Mouse (Mus musculus): ENCODE data around the gene Mybpc2. TPM values are rescaled to one million over a fixed set of nuclear protein-coding genes. Genes with fewer than 3 reads are reported as not detected.

Mybpc2 gene
- polyA plus RNA-seq, 1 experiment from 2014 or later, result 0.13 TPM

DNA sequence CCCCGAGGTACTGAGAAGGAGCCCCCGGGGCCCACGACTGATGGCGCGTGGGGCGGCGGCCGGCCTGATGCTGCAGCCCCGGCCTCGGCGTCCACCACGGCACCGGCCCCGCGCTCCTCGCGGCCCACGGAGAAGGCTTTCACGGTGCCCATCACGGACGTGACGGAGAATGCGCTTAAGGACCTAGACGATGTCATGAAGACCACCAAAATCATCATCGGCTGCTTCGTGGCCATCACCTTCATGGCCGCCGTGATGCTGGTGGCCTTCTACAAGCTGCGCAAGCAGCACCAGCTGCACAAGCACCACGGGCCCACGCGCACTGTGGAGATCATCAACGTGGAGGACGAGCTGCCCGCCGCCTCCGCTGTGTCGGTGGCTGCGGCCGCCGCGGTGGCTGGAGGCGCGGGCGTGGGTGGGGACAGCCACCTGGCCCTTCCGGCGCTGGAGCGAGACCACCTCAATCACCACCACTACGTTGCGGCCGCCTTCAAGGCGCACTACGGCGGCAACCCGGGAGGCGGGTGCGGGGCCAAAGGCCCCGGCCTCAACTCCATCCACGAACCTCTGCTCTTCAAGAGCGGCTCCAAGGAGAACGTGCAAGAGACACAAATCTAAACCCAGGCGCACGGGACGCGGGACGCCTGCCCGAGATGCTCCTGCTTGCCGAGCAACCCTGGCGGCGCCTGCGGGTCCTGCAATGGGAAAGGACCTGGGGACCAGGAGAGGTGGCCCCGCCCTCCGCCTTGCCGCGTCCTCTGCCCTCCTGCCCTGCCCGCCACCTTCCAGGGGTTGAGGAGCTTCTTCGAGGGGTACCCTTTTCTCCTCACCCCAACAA lies 62.0 kb downstream of the Mybpc2 start:
- no peaks in the 10 kb centered on the region for H3K4me1 ChIP-seq (replicated peaks; ENCODE audit: control insufficient read depth, insufficient read depth, low read length)
- peak overlapping the region; percentile 38 for H3K4me2 ChIP-seq (replicated peaks; ENCODE audit: low read depth)
- H3K4me3 ChIP-seq (ENCODE audit: low read depth, low read length), result peak overlapping the region; percentile 16; the same call in 1 of the 2 replicates
- H3K36me3 ChIP-seq (ENCODE audit: control insufficient read depth, insufficient read depth), result no peaks in the 10 kb centered on the region
- ATAC-seq, result no peak
- no peaks in the 10 kb centered on the region for H3K9me3 ChIP-seq (ENCODE audit: control insufficient read depth)
- peak; percentile 61 for TF ChIP-seq CTCF (IDR thresholded peaks at IDR 0.05; ENCODE audit: low read depth)
- H3K27ac ChIP-seq (ENCODE audit: low read depth, low read length), result no peak overlapping the region
- H3K27me3 ChIP-seq (replicated peaks; ENCODE audit: control insufficient read depth, insufficient read depth, low read length), result peaks cover 49% of the 10 kb centered on the region
- no peak overlapping the region for H3K9ac ChIP-seq (ENCODE audit: low read depth, low read length)
- WGBS, result 8% methylated on average over 72 of the region's 77 CpGs

DNA sequence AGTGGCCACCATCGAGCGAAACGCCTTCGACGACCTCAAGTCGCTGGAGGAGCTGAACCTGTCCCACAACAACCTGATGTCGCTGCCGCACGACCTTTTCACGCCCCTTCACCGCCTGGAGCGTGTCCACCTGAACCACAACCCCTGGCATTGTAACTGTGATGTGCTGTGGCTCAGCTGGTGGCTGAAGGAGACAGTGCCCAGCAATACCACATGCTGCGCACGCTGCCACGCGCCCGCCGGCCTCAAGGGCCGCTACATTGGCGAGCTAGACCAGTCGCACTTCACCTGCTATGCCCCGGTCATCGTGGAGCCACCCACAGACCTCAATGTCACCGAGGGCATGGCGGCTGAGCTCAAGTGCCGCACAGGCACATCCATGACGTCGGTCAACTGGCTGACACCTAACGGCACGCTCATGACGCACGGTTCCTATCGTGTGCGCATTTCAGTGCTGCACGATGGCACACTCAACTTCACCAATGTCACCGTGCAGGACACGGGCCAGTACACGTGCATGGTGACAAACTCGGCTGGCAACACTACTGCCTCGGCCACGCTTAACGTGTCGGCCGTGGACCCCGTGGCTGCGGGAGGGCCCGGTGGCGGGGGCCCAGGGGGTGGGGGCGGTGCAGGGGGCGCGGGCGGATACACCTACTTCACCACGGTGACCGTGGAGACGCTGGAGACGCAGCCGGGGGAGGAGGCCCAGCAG lies 62.8 kb downstream of the Mybpc2 start:
- Histone ChIP-seq H3K4me2 (replicated peaks; ENCODE audit: low read depth) (no peak overlapping the region), H3K9me3 (ENCODE audit: control insufficient read depth) (no peaks in the 10 kb centered on the region), H3K4me1 (replicated peaks; ENCODE audit: control insufficient read depth, insufficient read depth, low read length) (no peaks in the 10 kb centered on the region), H3K9ac (ENCODE audit: low read depth, low read length) (no peak overlapping the region), H3K27ac (ENCODE audit: low read depth, low read length) (no peak overlapping the region), H3K27me3 (replicated peaks; ENCODE audit: control insufficient read depth, insufficient read depth, low read length) (peaks cover 49% of the 10 kb centered on the region), H3K4me3 (ENCODE audit: low read depth, low read length) (no peak overlapping the region), H3K36me3 (ENCODE audit: control insufficient read depth, insufficient read depth) (no peaks in the 10 kb centered on the region)
- TF ChIP-seq CTCF (IDR thresholded peaks at IDR 0.05; ENCODE audit: low read depth), result no peak
- ATAC-seq, result no peak
- WGBS, result 49% methylated on average over 56 of the region's 57 CpGs

DNA sequence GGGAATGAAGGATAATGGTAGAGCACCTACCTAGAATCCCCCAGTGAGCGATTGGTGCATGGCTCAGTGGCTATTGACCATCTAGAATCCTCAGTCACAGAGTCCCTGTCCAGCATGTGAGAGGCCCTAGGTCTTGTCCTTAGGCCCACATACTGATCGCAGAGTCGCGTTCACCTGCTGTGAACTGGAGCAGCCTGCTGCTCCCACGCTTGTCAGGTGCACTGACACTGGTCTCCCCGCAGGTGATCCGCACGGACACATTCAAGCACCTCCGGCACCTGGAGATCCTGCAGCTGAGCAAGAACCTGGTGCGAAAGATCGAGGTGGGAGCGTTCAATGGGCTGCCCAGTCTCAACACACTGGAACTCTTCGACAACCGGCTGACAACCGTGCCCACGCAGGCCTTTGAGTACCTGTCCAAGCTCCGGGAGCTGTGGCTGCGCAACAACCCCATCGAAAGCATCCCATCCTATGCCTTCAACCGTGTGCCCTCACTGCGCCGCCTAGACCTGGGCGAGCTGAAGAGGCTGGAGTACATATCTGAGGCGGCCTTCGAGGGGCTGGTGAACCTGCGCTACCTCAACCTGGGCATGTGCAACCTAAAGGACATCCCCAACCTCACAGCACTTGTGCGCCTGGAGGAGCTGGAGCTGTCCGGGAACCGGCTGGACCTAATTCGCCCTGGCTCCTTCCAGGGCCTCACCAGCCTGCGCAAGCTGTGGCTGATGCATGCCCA lies 63.5 kb downstream of the Mybpc2 start:
- no peak for ATAC-seq
- Histone ChIP-seq H3K36me3 (ENCODE audit: control insufficient read depth, insufficient read depth) (no peaks in the 10 kb centered on the region), H3K4me3 (ENCODE audit: low read depth, low read length) (no peak overlapping the region), H3K27ac (ENCODE audit: low read depth, low read length) (no peak overlapping the region), H3K27me3 (replicated peaks; ENCODE audit: control insufficient read depth, insufficient read depth, low read length) (peaks cover 49% of the 10 kb centered on the region), H3K4me1 (replicated peaks; ENCODE audit: control insufficient read depth, insufficient read depth, low read length) (no peaks in the 10 kb centered on the region), H3K9me3 (ENCODE audit: control insufficient read depth) (no peaks in the 10 kb centered on the region), H3K9ac (ENCODE audit: low read depth, low read length) (no peak overlapping the region), H3K4me2 (replicated peaks; ENCODE audit: low read depth) (no peak overlapping the region)
- TF ChIP-seq CTCF (IDR thresholded peaks at IDR 0.05; ENCODE audit: low read depth), result no peak
- 64% methylated on average over 31 of the region's 31 CpGs for WGBS

DNA sequence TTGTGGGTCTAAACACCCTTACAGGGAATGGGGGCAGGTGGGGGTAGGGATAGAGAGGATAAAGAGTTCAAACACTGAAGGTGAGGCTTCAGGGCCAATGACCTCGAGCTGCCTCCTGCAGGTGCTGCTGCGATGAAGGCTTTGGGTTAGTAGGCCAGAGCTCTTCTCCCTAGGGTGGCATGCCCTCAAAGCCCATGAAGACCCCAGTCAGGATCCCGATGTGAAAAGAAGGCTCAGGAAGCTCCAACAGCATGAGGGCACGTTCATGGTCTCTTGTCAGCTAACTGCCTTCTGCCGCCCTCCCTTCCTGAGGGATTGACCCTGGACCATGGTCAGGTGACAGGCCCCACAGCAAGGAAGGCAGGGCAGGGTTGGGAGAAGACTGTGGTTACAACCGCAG lies 64.4 kb downstream of the Mybpc2 start:
- TF ChIP-seq CTCF (IDR thresholded peaks at IDR 0.05; ENCODE audit: low read depth), result no peak
- Histone ChIP-seq H3K4me3 (ENCODE audit: low read depth, low read length) (no peak overlapping the region), H3K27me3 (replicated peaks; ENCODE audit: control insufficient read depth, insufficient read depth, low read length) (peaks cover 49% of the 10 kb centered on the region), H3K27ac (ENCODE audit: low read depth, low read length) (no peak overlapping the region), H3K36me3 (ENCODE audit: control insufficient read depth, insufficient read depth) (no peaks in the 10 kb centered on the region), H3K9me3 (ENCODE audit: control insufficient read depth) (no peaks in the 10 kb centered on the region), H3K9ac (ENCODE audit: low read depth, low read length) (no peak overlapping the region), H3K4me2 (replicated peaks; ENCODE audit: low read depth) (no peak overlapping the region), H3K4me1 (replicated peaks; ENCODE audit: control insufficient read depth, insufficient read depth, low read length) (no peaks in the 10 kb centered on the region)
- WGBS, result 65% methylated on average over 6 of the region's 6 CpGs
- no peak for ATAC-seq

DNA sequence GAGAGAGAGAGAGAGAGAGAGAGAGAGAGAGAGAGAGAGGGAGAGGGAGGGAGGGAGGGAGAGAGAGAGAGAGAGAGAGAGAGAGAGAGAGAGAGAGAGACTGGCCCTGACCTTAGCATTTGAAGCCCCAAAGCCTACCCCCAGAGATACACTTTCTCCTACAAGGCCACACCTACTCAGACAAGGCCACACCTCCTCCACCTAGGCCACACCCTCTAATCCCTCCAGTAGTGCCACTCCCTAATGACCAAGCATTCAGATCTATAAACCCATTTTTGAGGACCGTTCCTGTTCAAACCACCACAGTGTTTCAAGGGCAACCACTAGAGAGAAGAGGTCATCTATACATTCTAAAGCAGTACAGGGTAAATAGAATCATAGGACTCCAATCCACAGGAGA lies 68.2 kb downstream of the Mybpc2 start:
- Histone ChIP-seq H3K36me3 (ENCODE audit: control insufficient read depth, insufficient read depth) (no peaks in the 10 kb centered on the region), H3K4me3 (ENCODE audit: low read depth, low read length) (no peak overlapping the region), H3K27me3 (replicated peaks; ENCODE audit: control insufficient read depth, insufficient read depth, low read length) (peaks cover 15% of the 10 kb centered on the region), H3K9ac (ENCODE audit: low read depth, low read length) (no peak overlapping the region), H3K27ac (ENCODE audit: low read depth, low read length) (no peak overlapping the region), H3K4me1 (replicated peaks; ENCODE audit: control insufficient read depth, insufficient read depth, low read length) (no peaks in the 10 kb centered on the region), H3K4me2 (replicated peaks; ENCODE audit: low read depth) (no peak overlapping the region), H3K9me3 (ENCODE audit: control insufficient read depth) (no peaks in the 10 kb centered on the region)
- ATAC-seq, result no peak
- no peak for TF ChIP-seq CTCF (IDR thresholded peaks at IDR 0.05; ENCODE audit: low read depth)
- WGBS, result 74% methylated on average over 1 of the region's 1 CpGs

DNA sequence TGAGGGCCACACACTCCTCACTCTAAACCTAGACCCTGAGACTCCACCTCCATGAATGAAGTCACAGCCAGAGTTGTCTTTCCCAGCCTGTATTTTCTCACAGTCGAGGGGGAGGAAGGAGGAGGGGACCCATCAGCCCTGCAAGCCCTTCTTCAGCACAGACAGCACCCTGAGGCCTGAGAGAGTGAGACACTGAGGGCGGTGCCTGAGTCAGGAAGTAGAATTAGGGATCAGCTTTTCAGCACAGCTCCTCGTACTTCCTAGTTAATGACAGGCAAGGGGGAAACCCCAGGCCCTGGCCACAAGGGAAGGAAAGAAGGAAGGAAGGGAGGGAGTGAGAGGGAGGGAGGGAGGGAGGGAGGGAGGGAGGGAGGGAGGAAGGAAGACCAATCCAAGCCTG lies 71.2 kb downstream of the Mybpc2 start:
- H3K27me3 ChIP-seq (replicated peaks; ENCODE audit: control insufficient read depth, insufficient read depth, low read length), result no peaks in the 10 kb centered on the region
- WGBS, result 3% methylated on average over 3 of the region's 3 CpGs
- H3K4me3 ChIP-seq (ENCODE audit: low read depth, low read length), result no peak overlapping the region
- no peak overlapping the region for H3K4me2 ChIP-seq (replicated peaks; ENCODE audit: low read depth)
- no peak overlapping the region for H3K9ac ChIP-seq (ENCODE audit: low read depth, low read length)
- H3K4me1 ChIP-seq (replicated peaks; ENCODE audit: control insufficient read depth, insufficient read depth, low read length), result no peaks in the 10 kb centered on the region
- H3K9me3 ChIP-seq (ENCODE audit: control insufficient read depth), result no peaks in the 10 kb centered on the region
- ATAC-seq, result no peak
- no peak overlapping the region for H3K27ac ChIP-seq (ENCODE audit: low read depth, low read length)
- no peaks in the 10 kb centered on the region for H3K36me3 ChIP-seq (ENCODE audit: control insufficient read depth, insufficient read depth)
- TF ChIP-seq CTCF (IDR thresholded peaks at IDR 0.05; ENCODE audit: low read depth), result no peak

Small RNA genes lying within 50 kb of the gene (microRNA-seq; reads per million reads assigned to microRNA genes)
- gene Mir7052 (not detected), gene Mir7053 (not detected)

Other genes starting within 250 kb of the Mybpc2 start
- 3.5 and 3.8 TPM in 2 replicates for gene Clec11a, start 217.8 kb downstream of the Mybpc2 start, polyA plus RNA-seq (2015; fragmentation: Nextera tagmentation; extraction: Ambion mirVana)
- gene Shank1, start 214.4 kb downstream of the Mybpc2 start, polyA plus RNA-seq (2015; fragmentation: Nextera tagmentation; extraction: Ambion mirVana), result 0.39 and 0.44 TPM in 2 replicates
- gene Syt3, start 140.6 kb downstream of the Mybpc2 start, polyA plus RNA-seq (2015; fragmentation: Nextera tagmentation; extraction: Ambion mirVana), result 0.55 and 0.58 TPM in 2 replicates
- 0.51 and 0.60 TPM in 2 replicates for gene 1700008O03Rik, start 138.8 kb downstream of the Mybpc2 start, polyA plus RNA-seq (2015; fragmentation: Nextera tagmentation; extraction: Ambion mirVana)
- gene Lrrc4b, start 95.6 kb downstream of the Mybpc2 start, polyA plus RNA-seq (2015; fragmentation: Nextera tagmentation; extraction: Ambion mirVana), result 0.35 and 0.54 TPM in 2 replicates
- gene Aspdh, start 59.3 kb downstream of the Mybpc2 start, polyA plus RNA-seq (2015; fragmentation: Nextera tagmentation; extraction: Ambion mirVana), result 1.5 and 1.7 TPM in 2 replicates
- 28.6 and 30.3 TPM in 2 replicates for gene Josd2, start 56.7 kb downstream of the Mybpc2 start, polyA plus RNA-seq (2015; fragmentation: Nextera tagmentation; extraction: Ambion mirVana)
- 68.6 and 74.8 TPM in 2 replicates for gene Emc10, start 28.1 kb downstream of the Mybpc2 start, polyA plus RNA-seq (2015; fragmentation: Nextera tagmentation; extraction: Ambion mirVana)
- gene Fam71e1, start 28.1 kb downstream of the Mybpc2 start, polyA plus RNA-seq (2015; fragmentation: Nextera tagmentation; extraction: Ambion mirVana), result 4.4 and 5.2 TPM in 2 replicates
- gene Spib, start 7.4 kb upstream of the Mybpc2 start, polyA plus RNA-seq (2015; fragmentation: Nextera tagmentation; extraction: Ambion mirVana), result 0.17 and 0.33 TPM in 2 replicates
- 16.8 and 18.3 TPM in 2 replicates for gene Pold1, start 24.2 kb upstream of the Mybpc2 start, polyA plus RNA-seq (2015; fragmentation: Nextera tagmentation; extraction: Ambion mirVana)
- 71.3 and 73.9 TPM in 2 replicates for gene Nr1h2, start 29.3 kb upstream of the Mybpc2 start, polyA plus RNA-seq (2015; fragmentation: Nextera tagmentation; extraction: Ambion mirVana)
- 0.99 and 1.1 TPM in 2 replicates for gene Napsa, start 47.7 kb upstream of the Mybpc2 start, polyA plus RNA-seq (2015; fragmentation: Nextera tagmentation; extraction: Ambion mirVana)
- gene Kcnc3, start 66.0 kb upstream of the Mybpc2 start, polyA plus RNA-seq (2015; fragmentation: Nextera tagmentation; extraction: Ambion mirVana), result 0.20 TPM in 2 replicates
- gene Myh14, start 146.2 kb upstream of the Mybpc2 start, polyA plus RNA-seq (2015; fragmentation: Nextera tagmentation; extraction: Ambion mirVana), result 114 and 141 TPM in 2 replicates
- gene Izumo2, start 184.1 kb upstream of the Mybpc2 start, polyA plus RNA-seq (2015; fragmentation: Nextera tagmentation; extraction: Ambion mirVana), result not detected in 2 replicates
- 35.1 and 37.0 TPM in 2 replicates for gene Vrk3, start 223.8 kb upstream of the Mybpc2 start, polyA plus RNA-seq (2015; fragmentation: Nextera tagmentation; extraction: Ambion mirVana)
- gene Zfp473, start 226.4 kb upstream of the Mybpc2 start, polyA plus RNA-seq (2015; fragmentation: Nextera tagmentation; extraction: Ambion mirVana), result 0.24 and 0.26 TPM in 2 replicates

Data from intestine, postnatal 0 days (tissue).